24 mouse cellular contexts compared by ENCODE assay signal in the genomic region with DNA sequence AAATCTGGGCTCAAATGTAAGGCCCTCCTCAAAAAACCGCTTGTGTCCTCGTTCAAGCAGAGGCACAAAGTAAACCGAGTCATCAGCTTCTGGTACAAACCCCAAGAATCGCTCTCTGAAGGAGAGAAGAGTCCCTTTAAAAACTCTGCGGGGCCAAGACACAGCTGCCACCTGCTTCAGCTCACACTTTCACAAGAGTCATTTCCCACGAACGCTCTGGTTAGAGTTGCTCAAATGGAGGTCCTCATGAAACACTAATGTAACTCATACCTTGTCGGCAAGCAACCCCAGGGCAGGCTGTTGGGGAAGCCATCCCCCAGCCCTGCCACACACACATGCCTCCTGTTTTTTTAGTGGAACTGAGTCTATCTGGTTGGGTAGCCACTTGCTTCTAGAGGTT. TPM values are rescaled to one million over a fixed set of nuclear protein-coding genes. Genes with fewer than 3 reads are reported as not detected.
DNase-seq lines count a peak whose midpoint lies in the region; ATAC-seq and TF ChIP-seq lines count a peak whose summit lies in the region.
"Had no signal": no experiment of that assay in that cellular context is flagged by ENCODE, and none has a peak within 500 bp of the region (broad histone marks: within the 10 kb centered on the region; RNA-seq: fewer than 3 reads in every experiment).

No protein-coding gene starts in this region.

- no peaks in the 10 kb centered on the region for H3K9me3 ChIP-seq in megakaryocyte, embryonic 14.5 days
- no peaks in the 10 kb centered on the region for H3K9me3 ChIP-seq in hindbrain, embryonic 14.5 days (ENCODE audit: control insufficient read depth, low read length)
- H3K9me3 ChIP-seq: embryonic facial prominence, embryonic 15.5 days; forebrain, embryonic 15.5 days; heart, embryonic 15.5 days; hindbrain, embryonic 10.5 days; hindbrain, embryonic 15.5 days had no signal

- ATAC-seq in megakaryocyte, adult 5-6 weeks (ENCODE audit: poor library complexity, severe bottlenecking), result no peak
- no peak for ATAC-seq in hindbrain, embryonic 14.5 days (ENCODE audit: low FRiP score)
- ATAC-seq: activated CD4-positive, CD25-positive, alpha-beta regulatory T cell, adult 4 months; forebrain, embryonic 15.5 days; inflammation-experienced regulatory T-cells, adult 6 months; Patski had no signal

- TF ChIP-seq POLR2A in embryonic fibroblast, embryonic 13.5 days (IDR thresholded peaks at IDR 0.05; ENCODE audit: low read depth, low read length), result no peak
- no peak for TF ChIP-seq POLR2A in cerebellum, adult 2 months (IDR thresholded peaks at IDR 0.05; ENCODE audit: borderline replicate concordance, insufficient read depth, low read length)

- DNase-seq in thymus, postnatal 14 days, result peak; percentile 49
- no peak for DNase-seq in hindbrain, embryonic 14.5 days (ENCODE audit: low spot score)
- DNase-seq in cerebellum, adult 2 months, result no peak
- DNase-seq in cerebellum, postnatal 10 days, result no peak
- DNase-seq: adrenal gland, postnatal 14 days; B cell, adult 2 months; cerebellum, adult 18-20 months; cerebellum, postnatal 14 days; embryo, embryonic 11 days; gastrocnemius, postnatal 36 days; heart, adult 2 months; heart, postnatal 14 days had no signal

- peaks cover 71% of the 10 kb centered on the region for H3K36me3 ChIP-seq in megakaryocyte, embryonic 14.5 days (replicated peaks; ENCODE audit: low read length)
- H3K36me3 ChIP-seq in hindbrain, embryonic 14.5 days (replicated peaks; ENCODE audit: control insufficient read depth, insufficient read depth), result no peaks in the 10 kb centered on the region
- H3K36me3 ChIP-seq: embryonic facial prominence, embryonic 15.5 days; forebrain, embryonic 15.5 days; heart, embryonic 15.5 days; hindbrain, embryonic 10.5 days; hindbrain, embryonic 15.5 days had no signal

- H3K4me1 ChIP-seq in megakaryocyte, embryonic 14.5 days, result peaks cover 83% of the 10 kb centered on the region
- peaks cover 41% of the 10 kb centered on the region for H3K4me1 ChIP-seq in embryonic fibroblast, embryonic 13.5 days (ENCODE audit: control insufficient read depth, insufficient read depth, low read length)
- H3K4me1 ChIP-seq in hindbrain, embryonic 14.5 days (replicated peaks; ENCODE audit: control insufficient read depth, insufficient read depth, low read length), result peaks cover 3% of the 10 kb centered on the region; the same call in 1 of the 2 replicates
- no peaks in the 10 kb centered on the region for H3K4me1 ChIP-seq in cerebellum, adult 2 months (ENCODE audit: control insufficient read depth, insufficient read depth, low read length)

- peak overlapping the region; percentile 39 for H3K27ac ChIP-seq in embryonic fibroblast, embryonic 13.5 days (ENCODE audit: insufficient read depth, low read length)
- H3K27ac ChIP-seq in hindbrain, embryonic 14.5 days, result no peak overlapping the region
- no peak overlapping the region for H3K27ac ChIP-seq in cerebellum, adult 2 months (ENCODE audit: insufficient read depth, low read length)
- H3K27ac ChIP-seq: embryonic facial prominence, embryonic 15.5 days; forebrain, embryonic 15.5 days; heart, adult 2 months; heart, embryonic 15.5 days; hindbrain, embryonic 10.5 days; hindbrain, embryonic 15.5 days had no signal

- 88% methylated on average over 8 of the region's 8 CpGs for WGBS in hindbrain, embryonic 14.5 days
- 92% methylated on average over 8 of the region's 8 CpGs for WGBS in cerebellum, adult 2 months

- no peaks in the 10 kb centered on the region for H3K27me3 ChIP-seq in megakaryocyte, embryonic 14.5 days (replicated peaks)
- H3K27me3 ChIP-seq in hindbrain, embryonic 14.5 days (ENCODE audit: control insufficient read depth, insufficient read depth, low read length), result 0 out of 2 replicates have a peak, but pooled peaks cover 9% of the 10 kb centered on the region
- no peaks in the 10 kb centered on the region for H3K27me3 ChIP-seq in cerebellum, adult 2 months (ENCODE audit: control insufficient read depth, insufficient read depth, low read length)
- H3K27me3 ChIP-seq: embryonic facial prominence, embryonic 15.5 days; forebrain, embryonic 15.5 days; heart, embryonic 15.5 days; Patski had no signal

- H3K9ac ChIP-seq in hindbrain, embryonic 14.5 days, result no peak overlapping the region
- H3K9ac ChIP-seq: embryonic facial prominence, embryonic 15.5 days; forebrain, embryonic 15.5 days; heart, embryonic 15.5 days; hindbrain, embryonic 15.5 days had no signal

- H3K4me2 ChIP-seq in hindbrain, embryonic 14.5 days (replicated peaks), result no peak overlapping the region
- H3K4me2 ChIP-seq: embryonic facial prominence, embryonic 15.5 days; forebrain, embryonic 15.5 days; heart, embryonic 11.5 days; heart, embryonic 15.5 days; hindbrain, embryonic 15.5 days had no signal

- H3K4me3 ChIP-seq in megakaryocyte, embryonic 14.5 days (replicated peaks), result peak overlapping the region; percentile 48
- H3K4me3 ChIP-seq in embryonic fibroblast, embryonic 13.5 days (ENCODE audit: insufficient read depth, low read length), result peak overlapping the region; percentile 43; the same call in 1 of the 2 replicates
- no peak overlapping the region for H3K4me3 ChIP-seq in hindbrain, embryonic 14.5 days (replicated peaks; ENCODE audit: low read length)
- H3K4me3 ChIP-seq in cerebellum, adult 2 months (replicated peaks; ENCODE audit: insufficient read depth, low read depth, low read length), result no peak overlapping the region
- H3K4me3 ChIP-seq: embryonic facial prominence, embryonic 15.5 days; forebrain, embryonic 15.5 days; heart, adult 2 months; heart, embryonic 15.5 days; hindbrain, embryonic 10.5 days; hindbrain, embryonic 15.5 days had no signal

- no peak for TF ChIP-seq CTCF in embryonic fibroblast, embryonic 13.5 days (IDR thresholded peaks at IDR 0.05; ENCODE audit: borderline replicate concordance, insufficient read depth, low read length)
- TF ChIP-seq CTCF in cerebellum, adult 2 months (IDR thresholded peaks at IDR 0.05; ENCODE audit: borderline replicate concordance, insufficient read depth, low read depth, low read length), result no peak

RNA-seq across cellular contexts. Expression of a gene that starts 5.3 kb away (rescaled TPM):
- polyA plus RNA-seq in megakaryocyte, embryonic 14.5 days (2012; ENCODE audit: insufficient read depth, low replicate concordance), result 3.1 and 10.6 TPM in 2 replicates
- 358 and 368 TPM in 2 replicates for total RNA-seq in megakaryocyte, adult 5-6 weeks (2015)
- 289 and 337 TPM in 2 replicates for total RNA-seq in megakaryocyte, adult 5-6 weeks (2017)
- 255 and 594 TPM in 2 replicates for polyA plus RNA-seq in embryonic fibroblast, embryonic 13.5 days (2011; ENCODE audit: insufficient read length, low read depth, missing spikeins)
- 4.7 and 5.2 TPM in 2 replicates for polyA plus RNA-seq in hindbrain, embryonic 14.5 days (2014; fragmentation: Nextera tagmentation; extraction: Ambion mirVana)
- polyA plus RNA-seq in cerebellum, adult 2 months (2012; rRNA removed), result 4.1 and 4.5 TPM in 2 replicates

Comparison
In these comparisons a context has a peak if more than half of its experiments do, and no peak if none do; other contexts are left out.
1. H3K4me3 ChIP-seq: peak in megakaryocyte, embryonic 14.5 days (single experiment) and embryonic fibroblast, embryonic 13.5 days (single experiment); none in hindbrain, embryonic 14.5 days (single experiment) and cerebellum, adult 2 months (single experiment).
2. RNA of a gene that starts 5.3 kb away (polyA plus RNA-seq): 255 to 594 TPM in embryonic fibroblast, embryonic 13.5 days; 3.1 to 10.6 TPM in megakaryocyte, embryonic 14.5 days, 4.7 to 5.2 TPM in hindbrain, embryonic 14.5 days and 4.1 to 4.5 TPM in cerebellum, adult 2 months; every median in the first group is over 10 times any median in the second.